Mouse (Mus musculus) lung, postnatal 0 days (tissue): ENCODE results near the gene Tagln2.
A peak's percentile ranks its signal among the peaks of the same experiment; 100 is the strongest.

ENCODE experiments used
- CTCF ChIP-seq: IDR thresholded peaks from 2 replicates; pipeline ENCODE4 v1.5.1; 2016; ENCODE audit warnings: antibody characterized with exemption, mild to moderate bottlenecking
- EP300 ChIP-seq: IDR thresholded peaks from 2 replicates; pipeline ENCODE4 v1.6.1; 2016; ENCODE audit warnings: antibody characterized with exemption, mild to moderate bottlenecking, control low read depth

DNA sequence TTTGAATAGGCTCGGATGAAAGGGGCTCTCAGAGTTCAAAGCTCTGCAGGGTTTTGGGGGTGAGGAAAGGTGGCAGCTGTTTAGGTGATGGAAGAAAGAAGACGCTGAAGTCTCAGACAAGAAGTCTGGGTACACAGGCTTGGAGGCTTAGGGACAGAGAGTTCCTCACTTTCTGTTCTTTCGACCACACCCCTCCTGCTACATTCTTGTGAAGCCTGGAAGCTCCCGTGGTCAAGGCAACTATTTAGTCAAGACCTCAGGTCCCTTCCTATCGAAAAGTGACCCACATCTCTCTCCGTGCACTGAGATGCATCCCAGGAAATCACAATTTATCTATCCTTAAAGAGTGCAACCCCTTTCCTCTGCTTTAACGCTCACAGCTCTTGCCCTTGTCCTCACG lies 49.9 kb downstream of the Tagln2 start:
- TF ChIP-seq CTCF, result no peak
- peak; percentile 86 for TF ChIP-seq EP300
